Mouse (Mus musculus) liver, postnatal 0 days (tissue): ENCODE results near the gene Myo5c.

Experiments
- CTCF ChIP-seq: sonication (generic); IDR thresholded peaks from 2 replicates; pipeline ENCODE4 v1.5.1; 2016; ENCODE audit warnings: antibody characterized with exemption, low read depth
- EP300 ChIP-seq: IDR thresholded peaks from 2 replicates; pipeline ENCODE4 v1.6.1; 2016; ENCODE audit warnings: antibody characterized with exemption, low read depth, mild to moderate bottlenecking

- TF ChIP-seq CTCF: no peak
- no peak for TF ChIP-seq EP300
Measured at GRCm38 (mm10) chr9:75255820-75256545, 24.2 kb downstream of the Myo5c start.
